Mouse (Mus musculus): ENCODE measurements around the gene Nfia.

Nfia gene

DNA sequence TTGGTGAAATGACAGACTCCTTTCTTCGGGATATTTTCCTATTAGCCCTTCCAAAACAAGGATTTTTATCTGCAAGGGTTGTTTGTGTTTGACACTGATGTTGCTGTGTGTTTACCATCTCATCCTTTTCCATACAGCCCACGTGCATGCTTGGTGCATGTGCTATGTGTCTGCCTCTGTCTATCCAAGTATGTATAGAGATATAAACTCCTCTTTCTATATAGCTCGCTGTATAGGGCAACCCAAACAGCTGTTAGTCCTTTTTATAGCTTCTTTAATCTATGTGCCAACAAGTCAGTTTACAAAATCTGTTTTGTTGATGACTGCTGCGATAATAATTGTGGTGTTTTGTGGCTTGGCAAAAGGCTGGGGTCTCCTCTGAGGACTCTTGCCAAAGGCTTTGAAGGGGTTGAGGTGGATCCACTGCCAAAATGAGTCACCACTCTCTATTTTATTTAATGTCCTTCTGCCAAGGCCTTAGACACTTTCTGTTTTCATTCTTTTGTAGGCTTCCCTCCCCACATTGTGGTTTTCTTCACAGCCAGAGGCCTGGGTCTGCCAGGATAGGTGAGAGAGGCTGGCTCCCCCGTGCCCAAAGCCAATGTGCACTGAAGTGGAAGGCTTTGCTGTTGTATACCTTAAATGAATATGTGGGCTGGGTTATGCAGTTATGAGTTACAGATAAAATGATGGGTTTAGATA, 154.2 kb downstream of the Nfia start:
- peak; percentile 68 to 93 for DNase-seq (ENCODE audit: inconsistent age in 2 of 2, low spot score in 1 of 2)

GRCm38 (mm10) chr4:97927309-97927656, 154.7 kb downstream of the Nfia start:
- DNase-seq (ENCODE audit: inconsistent age in 2 of 2, low spot score in 1 of 2): no peak

- DNase-seq (ENCODE audit: inconsistent age in 2 of 2, low spot score in 1 of 2): peak in 1 of 2 experiments; percentile 17
Measured at GRCm38 (mm10) chr4:97936371-97936770, 163.8 kb downstream of the Nfia start.

DNA sequence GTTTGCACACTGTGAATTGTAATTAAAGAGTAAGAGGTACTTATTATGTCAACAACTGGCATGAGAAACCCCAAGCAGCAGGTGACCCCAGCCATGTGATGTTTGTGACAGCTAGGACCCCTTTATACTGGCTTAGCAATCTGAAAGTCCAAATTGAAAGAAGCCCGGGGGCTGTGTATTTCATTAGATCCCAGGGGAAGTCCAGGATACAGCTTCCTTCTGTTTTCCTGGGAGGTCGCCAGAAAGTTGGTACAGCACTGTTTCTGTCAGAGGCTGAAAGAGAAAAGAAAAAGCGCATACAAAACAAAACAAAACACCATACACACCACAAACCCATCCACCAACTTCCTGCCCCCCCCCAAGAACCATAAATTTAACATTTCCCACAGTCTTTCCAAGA, 164.4 kb downstream of the Nfia start:
- DNase-seq (ENCODE audit: inconsistent age in 2 of 2, low spot score in 1 of 2): peak; percentile 30 to 44

DNA sequence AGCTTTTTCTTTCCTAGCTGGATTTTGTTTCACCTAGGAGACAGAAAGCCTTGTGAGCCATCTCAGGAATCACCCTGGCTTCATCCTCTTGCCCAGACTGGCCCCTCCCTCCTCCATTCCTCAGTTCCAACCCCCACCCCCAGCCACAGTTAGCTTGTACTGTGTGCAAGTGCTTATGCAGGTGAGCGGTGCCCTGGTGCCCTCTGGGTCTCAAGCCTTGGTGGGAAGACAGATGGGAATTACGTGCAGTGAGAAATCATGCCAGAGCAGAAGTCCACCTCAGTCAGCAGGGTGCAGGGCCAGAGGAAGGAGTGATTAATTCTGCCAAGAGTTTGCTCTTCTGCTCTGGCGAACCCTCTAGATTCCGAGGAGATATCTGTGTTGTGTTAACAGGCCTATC, 167.0 kb downstream of the Nfia start:
- peak in 1 of 2 experiments; percentile 32 for DNase-seq (ENCODE audit: inconsistent age in 2 of 2, low spot score in 1 of 2)

DNA sequence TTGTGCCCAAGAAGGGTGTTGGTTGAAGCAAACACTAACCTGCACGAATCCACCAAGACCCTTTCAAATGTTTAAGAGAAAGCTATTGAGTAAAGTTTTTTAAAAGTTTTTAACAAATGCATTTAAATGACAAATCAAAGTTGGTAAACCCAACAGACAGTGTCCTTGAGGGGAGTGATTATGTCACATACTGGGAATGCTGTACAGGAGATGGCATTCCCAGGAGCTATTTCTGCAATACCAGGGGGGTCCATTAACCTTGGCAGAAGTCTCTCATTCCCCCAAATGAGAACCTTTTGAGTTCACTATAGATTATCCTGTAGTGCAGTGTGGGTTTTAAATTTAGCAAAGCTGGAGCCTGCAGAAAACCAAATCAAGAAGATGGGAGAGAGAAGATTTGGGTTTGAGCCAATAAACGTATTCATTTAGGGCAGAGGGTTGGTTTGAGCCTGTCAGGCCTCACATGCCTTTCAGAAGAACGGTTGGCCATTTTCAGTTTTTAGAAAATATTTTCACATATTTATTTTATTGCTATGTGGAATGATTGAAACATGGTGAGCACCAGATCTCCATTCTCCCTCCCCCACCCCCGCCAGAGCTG, 167.5 kb downstream of the Nfia start:
- DNase-seq (ENCODE audit: inconsistent age in 2 of 2, low spot score in 1 of 2): peak in 1 of 2 experiments; percentile 71

DNA sequence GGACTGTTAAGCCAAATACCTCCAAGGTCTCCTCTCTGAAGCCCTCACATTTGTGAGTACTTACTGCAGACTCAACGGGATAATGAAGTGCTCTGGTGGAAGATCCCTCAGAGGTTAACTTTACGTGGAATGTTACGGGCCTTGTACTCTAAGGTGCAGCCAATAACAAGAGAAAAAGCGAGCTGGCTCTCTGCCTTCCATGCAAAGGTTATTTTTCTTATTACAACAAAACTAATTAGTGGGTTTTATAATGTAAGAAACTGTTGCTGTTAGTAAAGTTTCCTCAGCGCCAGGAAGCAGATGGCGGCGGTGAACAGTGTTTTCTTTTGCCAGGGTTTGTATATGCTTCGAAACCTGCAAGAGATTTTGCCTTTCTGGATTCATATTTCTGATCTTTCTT, 169.1 kb downstream of the Nfia start:
- DNase-seq (ENCODE audit: inconsistent age in 2 of 2, low spot score in 1 of 2): no peak

- DNase-seq (ENCODE audit: inconsistent age in 2 of 2, low spot score in 1 of 2): no peak
Measured at GRCm38 (mm10) chr4:97944309-97944708, 171.8 kb downstream of the Nfia start.

DNA sequence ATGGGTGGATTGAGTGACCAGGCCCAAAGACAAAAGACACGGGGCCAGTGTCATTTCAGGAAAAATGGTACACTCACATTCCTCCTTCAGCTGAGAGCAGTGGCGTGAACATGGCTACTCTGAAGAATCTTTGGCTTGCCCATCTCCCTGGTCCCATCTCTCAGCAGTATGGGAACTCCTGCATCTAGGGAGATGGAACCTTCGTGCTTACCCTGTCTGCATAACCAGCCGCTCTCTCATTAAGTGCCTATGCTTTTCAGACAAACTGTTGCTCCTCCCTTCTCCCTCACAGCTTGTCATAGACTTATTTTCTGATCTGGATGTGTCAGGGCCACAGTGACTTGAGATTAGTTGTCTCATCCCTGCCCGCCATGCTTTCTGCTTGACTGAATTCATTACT, 174.9 kb downstream of the Nfia start:
- no peak for DNase-seq (ENCODE audit: inconsistent age in 2 of 2, low spot score in 1 of 2)

- no peak for DNase-seq (ENCODE audit: inconsistent age in 2 of 2, low spot score in 1 of 2)
Measured at GRCm38 (mm10) chr4:97948250-97948649, 175.7 kb downstream of the Nfia start.

GRCm38 (mm10) chr4:97950341-97951071, 178.0 kb downstream of the Nfia start:
- no peak for DNase-seq (ENCODE audit: inconsistent age in 2 of 2, low spot score in 1 of 2)

GRCm38 (mm10) chr4:97953886-97954285, 181.4 kb downstream of the Nfia start:
- no peak for DNase-seq (ENCODE audit: inconsistent age in 2 of 2, low spot score in 1 of 2)

GRCm38 (mm10) chr4:97958121-97958520, 185.6 kb downstream of the Nfia start:
- DNase-seq (ENCODE audit: inconsistent age in 2 of 2, low spot score in 1 of 2): no peak

DNA sequence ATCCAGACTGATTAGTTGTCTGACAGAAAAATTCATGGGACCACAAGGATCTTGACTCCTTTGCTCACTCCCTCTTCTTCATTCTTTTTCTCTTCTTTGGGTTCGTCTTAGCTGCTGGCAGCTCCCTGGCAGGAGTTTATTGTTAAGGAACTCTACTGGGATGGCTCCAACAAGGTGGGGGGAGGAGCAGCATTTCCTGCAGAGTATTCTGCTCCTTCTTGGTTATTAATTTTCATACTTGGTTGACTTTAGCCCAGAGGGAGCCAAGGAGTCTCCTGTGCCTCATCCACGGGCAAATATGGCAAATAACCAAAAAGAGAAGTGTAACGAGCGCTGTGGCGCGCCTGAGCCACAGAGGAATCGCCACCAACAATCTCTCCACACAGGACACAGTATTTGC, 190.3 kb downstream of the Nfia start:
- DNase-seq (ENCODE audit: inconsistent age in 2 of 2, low spot score in 1 of 2): no peak

DNA sequence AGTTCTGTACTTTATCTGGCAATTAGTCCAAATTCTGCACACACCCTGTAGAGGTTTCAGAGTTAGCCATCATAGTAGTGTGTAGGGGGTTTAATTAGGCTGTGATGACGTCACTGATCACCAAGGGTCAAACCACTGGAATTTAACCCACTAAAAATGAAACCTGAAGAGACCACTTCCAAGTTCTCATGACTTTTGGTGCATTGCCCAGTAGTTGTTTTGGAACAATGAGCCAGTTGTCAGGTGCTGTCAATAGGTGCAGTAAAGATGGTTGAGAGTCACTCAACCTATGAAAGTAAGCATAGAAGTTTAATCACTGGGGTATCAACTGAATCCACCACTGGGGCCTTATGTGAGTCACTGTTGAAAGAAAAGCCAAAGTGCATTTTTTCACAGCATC, 191.4 kb downstream of the Nfia start:
- no peak for DNase-seq (ENCODE audit: inconsistent age in 2 of 2, low spot score in 1 of 2)

- DNase-seq (ENCODE audit: inconsistent age in 2 of 2, low spot score in 1 of 2): no peak
Measured at GRCm38 (mm10) chr4:97968786-97969348, 196.3 kb downstream of the Nfia start.

DNA sequence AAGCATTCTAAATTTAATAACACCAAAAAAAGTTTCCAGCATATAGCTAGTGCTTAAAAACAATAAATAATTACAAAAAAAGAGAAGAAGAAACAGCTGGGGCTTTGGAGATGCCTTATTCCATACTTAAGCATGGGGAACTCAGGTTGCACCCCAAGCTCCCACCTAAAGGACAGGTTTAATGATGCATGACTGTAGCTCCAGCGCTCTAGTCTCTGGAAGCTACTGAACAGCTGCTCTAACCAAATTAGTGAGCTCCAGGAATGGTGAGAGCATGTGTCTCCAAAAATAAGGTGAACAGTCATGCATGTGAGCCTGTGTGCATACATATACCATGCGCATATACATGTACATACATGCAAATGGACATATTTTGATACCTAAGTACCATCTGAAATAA, 200.5 kb downstream of the Nfia start:
- no peak for DNase-seq (ENCODE audit: inconsistent age in 2 of 2, low spot score in 1 of 2)

GRCm38 (mm10) chr4:97974037-97974436, 201.5 kb downstream of the Nfia start:
- DNase-seq (ENCODE audit: inconsistent age in 2 of 2, low spot score in 1 of 2): no peak

GRCm38 (mm10) chr4:97976891-97977290, 204.4 kb downstream of the Nfia start:
- DNase-seq (ENCODE audit: inconsistent age in 2 of 2, low spot score in 1 of 2): no peak

- DNase-seq (ENCODE audit: inconsistent age in 2 of 2, low spot score in 1 of 2): no peak
Measured at GRCm38 (mm10) chr4:97984361-97984760, 211.8 kb downstream of the Nfia start.

- DNase-seq (ENCODE audit: inconsistent age in 2 of 2, low spot score in 1 of 2): no peak
Measured at GRCm38 (mm10) chr4:97986056-97986734, 213.7 kb downstream of the Nfia start.

DNA sequence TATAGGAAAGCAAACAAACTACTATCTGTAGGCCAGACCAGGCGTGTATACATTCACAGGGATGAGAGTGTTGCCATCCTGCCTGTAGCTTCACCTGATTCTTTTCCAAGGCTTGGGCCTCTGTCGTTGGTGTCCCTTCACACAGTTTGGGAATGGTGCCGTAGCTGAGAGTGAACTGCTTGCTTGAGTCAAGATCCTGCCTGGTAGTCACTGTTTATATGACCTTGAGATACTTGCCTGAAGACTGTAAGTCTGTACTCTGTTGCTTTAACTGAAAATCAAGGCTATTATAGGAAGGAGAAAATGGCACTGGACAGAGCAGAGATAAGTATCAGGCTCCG, 214.2 kb downstream of the Nfia start:
- peak; percentile 21 to 77 for DNase-seq (ENCODE audit: inconsistent age in 2 of 2, low spot score in 1 of 2)
